Mouse (Mus musculus) neural tube, embryonic 12.5 days (tissue): ENCODE results near the gene Nemp1. TPM values are rescaled to one million over a fixed set of nuclear protein-coding genes. Genes with fewer than 3 reads are reported as not detected.
"Not testable (repeated sequence)": the region's sequence is repeated elsewhere in the genome, so short reads cannot be mapped to it uniquely, and the experiment has no call there.

Experiments used
- ATAC-seq: fragments of 200-750 bp; cut with Nextera tagmentation; 2 replicates; pipeline ENCODE4 v1.8.0; 2017; ENCODE audit warnings: low read depth, mild to moderate bottlenecking, moderate TSS enrichment, moderate library complexity; ENCODE audit not compliant: low FRiP score
- H3K27ac ChIP-seq: fragments of 300-500 bp; sonication (generic); 2 replicates; pipeline ENCODE4 v1.5.1; 2016
- H3K27me3 ChIP-seq: fragments of 300-500 bp; sonication (generic); replicated peaks from 2 replicates; pipeline ENCODE4 v1.6.1; 2016; ENCODE audit warnings: mild to moderate bottlenecking
- H3K36me3 ChIP-seq: fragments of 300-500 bp; sonication (generic); 2 replicates; pipeline ENCODE4 v1.6.1; 2016; ENCODE audit warnings: mild to moderate bottlenecking
- H3K4me1 ChIP-seq: fragments of 300-500 bp; sonication (generic); 2 replicates; pipeline ENCODE4 v1.6.1; 2016
- H3K4me2 ChIP-seq: fragments of 300-500 bp; sonication (generic); replicated peaks from 2 replicates; pipeline ENCODE4 v1.6.1; 2016; ENCODE audit warnings: mild to moderate bottlenecking
- H3K4me3 ChIP-seq: fragments of 300-500 bp; sonication (generic); 2 replicates; pipeline ENCODE4 v1.5.1; 2016
- H3K9ac ChIP-seq: fragments of 300-500 bp; sonication (generic); 2 replicates; pipeline ENCODE4 v1.6.1; 2016; ENCODE audit warnings: mild to moderate bottlenecking
- H3K9me3 ChIP-seq: fragments of 300-500 bp; sonication (generic); 2 replicates; pipeline ENCODE4 v1.6.1; 2016; ENCODE audit warnings: mild to moderate bottlenecking
- WGBS: fragments of 180-500 bp; shearing (Covaris S2); methylation state at CpG from one replicate; pipeline ENCODE4 v1.1.7; 2016; 5-methylcytosine and 5-hydroxymethylcytosine counted together
- polyA plus RNA-seq: library from polyadenylated mRNA; unstranded; fragments of >200 nt; fragmentation: Nextera tagmentation; extraction: Ambion mirVana; gene quantifications from 2 replicates; pipeline ENCODE4 v1.2.1, GENCODE M21; 2016

Gene Nemp1
- polyA plus RNA-seq, 1 experiment from 2014 or later = 8.0 TPM

GRCm38 (mm10) chr10:127657617-127658016 is 9.1 kb upstream of the Nemp1 start:
- not testable (repeated sequence) for H3K4me2 ChIP-seq, H3K9me3 ChIP-seq, H3K27ac ChIP-seq, H3K9ac ChIP-seq, H3K4me3 ChIP-seq, ATAC-seq, H3K36me3 ChIP-seq
- WGBS = 54% methylated on average over 6 of the region's 6 CpGs
- Histone ChIP-seq H3K4me1 (peaks cover 13% of the 10 kb centered on the region), H3K27me3 (peaks cover 36% of the 10 kb centered on the region)

GRCm38 (mm10) chr10:127658076-127658475 is 8.6 kb upstream of the Nemp1 start:
- Histone ChIP-seq H3K4me2 (no peak overlapping the region), H3K9me3 (no peaks in the 10 kb centered on the region), H3K27me3 (peaks cover 40% of the 10 kb centered on the region), H3K27ac (no peak overlapping the region), H3K9ac (no peak overlapping the region), H3K4me3 (no peak overlapping the region), H3K36me3 (no peaks in the 10 kb centered on the region), H3K4me1 (peaks cover 18% of the 10 kb centered on the region)
- WGBS = 19% methylated on average over 6 of the region's 6 CpGs
- no peak for ATAC-seq

GRCm38 (mm10) chr10:127659551-127659950 is 7.2 kb upstream of the Nemp1 start:
- H3K36me3 ChIP-seq = no peaks in the 10 kb centered on the region
- WGBS = 62% methylated on average over 1 of the region's 1 CpGs
- H3K9me3 ChIP-seq = no peaks in the 10 kb centered on the region
- H3K27ac ChIP-seq = no peak overlapping the region
- no peak overlapping the region for H3K4me3 ChIP-seq
- H3K27me3 ChIP-seq = peaks cover 55% of the 10 kb centered on the region
- no peak overlapping the region for H3K9ac ChIP-seq
- no peak overlapping the region for H3K4me2 ChIP-seq
- peaks cover 22% of the 10 kb centered on the region for H3K4me1 ChIP-seq
- ATAC-seq = no peak

GRCm38 (mm10) chr10:127661291-127661914 is 5.3 kb upstream of the Nemp1 start:
- H3K9me3 ChIP-seq = no peaks in the 10 kb centered on the region
- H3K4me3 ChIP-seq = no peak overlapping the region
- H3K4me2 ChIP-seq = peak overlapping the region; percentile 42
- no peak for ATAC-seq
- WGBS = 17% methylated on average over 14 of the region's 14 CpGs
- H3K36me3 ChIP-seq = no peaks in the 10 kb centered on the region
- H3K27me3 ChIP-seq = peaks cover 74% of the 10 kb centered on the region
- H3K27ac ChIP-seq = no peak overlapping the region
- H3K9ac ChIP-seq = no peak overlapping the region
- H3K4me1 ChIP-seq = peaks cover 39% of the 10 kb centered on the region

GRCm38 (mm10) chr10:127661915-127662663 is 4.6 kb upstream of the Nemp1 start:
- peaks cover 80% of the 10 kb centered on the region for H3K27me3 ChIP-seq
- peak overlapping the region; percentile 42 for H3K4me2 ChIP-seq
- peaks cover 44% of the 10 kb centered on the region for H3K4me1 ChIP-seq
- peak overlapping the region; percentile 2 for H3K9ac ChIP-seq
- no peaks in the 10 kb centered on the region for H3K36me3 ChIP-seq
- ATAC-seq = no peak; the same call in 1 of the 2 replicates
- WGBS = 6% methylated on average over 16 of the region's 16 CpGs
- no peak overlapping the region for H3K27ac ChIP-seq
- no peaks in the 10 kb centered on the region for H3K9me3 ChIP-seq
- H3K4me3 ChIP-seq = 0 out of 2 replicates have a peak overlapping the region, but pooled peaks have one; percentile 1

- Histone ChIP-seq H3K27ac (no peak overlapping the region), H3K9ac (peak overlapping the region; percentile 2; the same call in 1 of the 2 replicates), H3K4me2 (peak overlapping the region; percentile 42), H3K27me3 (peaks cover 87% of the 10 kb centered on the region), H3K9me3 (no peaks in the 10 kb centered on the region), H3K4me3 (0 out of 2 replicates have a peak overlapping the region, but pooled peaks have one; percentile 1), H3K4me1 (peaks cover 50% of the 10 kb centered on the region), H3K36me3 (no peaks in the 10 kb centered on the region)
- ATAC-seq = no peak
- 8% methylated on average over 19 of the region's 19 CpGs for WGBS
Observed at GRCm38 (mm10) chr10:127662666-127663253, 3.9 kb upstream of the Nemp1 start.

- Histone ChIP-seq H3K4me1 (peaks cover 57% of the 10 kb centered on the region), H3K9me3 (no peaks in the 10 kb centered on the region), H3K4me2 (0 out of 2 replicates have a peak overlapping the region, but pooled peaks have one; percentile 3), H3K9ac (no peak overlapping the region), H3K27me3 (peaks cover 92% of the 10 kb centered on the region), H3K36me3 (no peaks in the 10 kb centered on the region), H3K4me3 (0 out of 2 replicates have a peak overlapping the region, but pooled peaks have one; percentile 7), H3K27ac (no peak overlapping the region)
- WGBS = 14% methylated on average over 5 of the region's 5 CpGs
- no peak for ATAC-seq
Observed at GRCm38 (mm10) chr10:127663590-127663989, 3.1 kb upstream of the Nemp1 start.

- Histone ChIP-seq H3K36me3 (no peaks in the 10 kb centered on the region), H3K9ac (0 out of 2 replicates have a peak overlapping the region, but pooled peaks have one; percentile 17), H3K9me3 (no peaks in the 10 kb centered on the region), H3K4me2 (peak overlapping the region; percentile 82), H3K27ac (no peak overlapping the region), H3K4me1 (peaks cover 57% of the 10 kb centered on the region), H3K4me3 (peak overlapping the region; percentile 53; the same call in 1 of the 2 replicates), H3K27me3 (peaks cover 91% of the 10 kb centered on the region)
- WGBS = 6% methylated on average over 16 of the region's 16 CpGs
- no peak for ATAC-seq
Observed at GRCm38 (mm10) chr10:127664166-127664565, 2.5 kb upstream of the Nemp1 start.

- 12% methylated on average over 13 of the region's 13 CpGs for WGBS
- peaks cover 90% of the 10 kb centered on the region for H3K27me3 ChIP-seq
- ATAC-seq = no peak
- no peaks in the 10 kb centered on the region for H3K9me3 ChIP-seq
- H3K4me1 ChIP-seq = peaks cover 57% of the 10 kb centered on the region
- peak overlapping the region; percentile 53; the same call in 1 of the 2 replicates for H3K4me3 ChIP-seq
- H3K36me3 ChIP-seq = no peaks in the 10 kb centered on the region
- H3K9ac ChIP-seq = no peak overlapping the region
- H3K4me2 ChIP-seq = peak overlapping the region; percentile 82
- no peak overlapping the region for H3K27ac ChIP-seq
Observed at GRCm38 (mm10) chr10:127664891-127665290, 1.8 kb upstream of the Nemp1 start.

- Histone ChIP-seq H3K27ac (0 out of 2 replicates have a peak overlapping the region, but pooled peaks have one; percentile 4), H3K4me3 (peak overlapping the region; percentile 53), H3K9ac (peak overlapping the region; percentile 60), H3K27me3 (peaks cover 83% of the 10 kb centered on the region), H3K9me3 (no peaks in the 10 kb centered on the region), H3K36me3 (no peaks in the 10 kb centered on the region), H3K4me1 (peaks cover 57% of the 10 kb centered on the region), H3K4me2 (peak overlapping the region; percentile 82)
- 2% methylated on average over 14 of the region's 14 CpGs for WGBS
- no peak for ATAC-seq
Observed at GRCm38 (mm10) chr10:127665366-127666181, 1.1 kb upstream of the Nemp1 start.

- Histone ChIP-seq H3K9me3 (no peaks in the 10 kb centered on the region), H3K4me3 (peak overlapping the region; percentile 53), H3K4me1 (peaks cover 45% of the 10 kb centered on the region), H3K36me3 (no peaks in the 10 kb centered on the region), H3K4me2 (peak overlapping the region; percentile 82), H3K9ac (peak overlapping the region; percentile 60), H3K27me3 (peaks cover 64% of the 10 kb centered on the region), H3K27ac (peak overlapping the region; percentile 54; the same call in 1 of the 2 replicates)
- 2% methylated on average over 35 of the region's 35 CpGs for WGBS
- ATAC-seq = peak; percentile 13; the same call in 1 of the 2 replicates
Observed at GRCm38 (mm10) chr10:127667269-127668092, 780 bp downstream of the Nemp1 start.
